Mouse (Mus musculus) lung, postnatal 14 days (tissue): Measurements from ENCODE around the gene Son.

ENCODE experiments used
- DNase-seq: peaks from one replicate; pipeline ENCODE4 v3.0.0; 2021

The Son gene

GRCm38 (mm10) chr16:91647461-91648219 is at the start of gene Son:
TSS of gene Son (plus strand) at chr16:91647506.
- DNase-seq: peak; percentile 95

- peak; percentile 99 for DNase-seq
These were observed 49.7 kb upstream of the Son start, which contains the start of gene Tmem50b for GRCm38 (mm10) chr16:91597672-91598010. TSS of gene Tmem50b (minus strand) at chr16:91597800.

GRCm38 (mm10) chr16:91599242-91599641 is 48.1 kb upstream of the Son start:
- DNase-seq: no peak

GRCm38 (mm10) chr16:91601081-91601480 is 46.2 kb upstream of the Son start:
- no peak for DNase-seq

- no peak for DNase-seq
These were observed 45.6 kb upstream of the Son start for GRCm38 (mm10) chr16:91601693-91602092.

- DNase-seq: no peak
These were observed 42.1 kb upstream of the Son start for GRCm38 (mm10) chr16:91605156-91605555.

- no peak for DNase-seq
These were observed 40.3 kb upstream of the Son start for GRCm38 (mm10) chr16:91606958-91607357.

GRCm38 (mm10) chr16:91609501-91610245 is 37.6 kb upstream of the Son start:
- DNase-seq: peak; percentile 32

GRCm38 (mm10) chr16:91611248-91611647 is 36.1 kb upstream of the Son start:
- no peak for DNase-seq

- DNase-seq: no peak
These were observed 34.8 kb upstream of the Son start for GRCm38 (mm10) chr16:91612525-91612924.

GRCm38 (mm10) chr16:91614552-91614951 is 32.8 kb upstream of the Son start:
- DNase-seq: no peak

GRCm38 (mm10) chr16:91618511-91619501 is 28.5 kb upstream of the Son start, which contains the start of gene Dnajc28:
TSS of gene Dnajc28 (minus strand) at chr16:91619026.
- DNase-seq: peak; percentile 82

- DNase-seq: no peak
These were observed 27.1 kb upstream of the Son start for GRCm38 (mm10) chr16:91620185-91620584.

- peak; percentile 75 for DNase-seq
These were observed 26.3 kb upstream of the Son start for GRCm38 (mm10) chr16:91620991-91621390.

GRCm38 (mm10) chr16:91623074-91623473 is 24.2 kb upstream of the Son start:
- DNase-seq: no peak

- DNase-seq: no peak
These were observed 19.5 kb upstream of the Son start for GRCm38 (mm10) chr16:91627831-91628230.

GRCm38 (mm10) chr16:91628673-91629072 is 18.6 kb upstream of the Son start:
- DNase-seq: no peak

GRCm38 (mm10) chr16:91629749-91630148 is 17.6 kb upstream of the Son start:
- no peak for DNase-seq

GRCm38 (mm10) chr16:91630584-91630983 is 16.7 kb upstream of the Son start:
- no peak for DNase-seq

- DNase-seq: peak; percentile 35
These were observed 14.9 kb upstream of the Son start for GRCm38 (mm10) chr16:91632439-91632838.

- no peak for DNase-seq
These were observed 14.4 kb upstream of the Son start for GRCm38 (mm10) chr16:91632940-91633339.

GRCm38 (mm10) chr16:91633641-91634040 is 13.7 kb upstream of the Son start:
- no peak for DNase-seq

GRCm38 (mm10) chr16:91639161-91639560 is 8.1 kb upstream of the Son start:
- no peak for DNase-seq
